Comparison of ENCODE assay signal across 11 mouse cellular contexts in the genomic region with DNA sequence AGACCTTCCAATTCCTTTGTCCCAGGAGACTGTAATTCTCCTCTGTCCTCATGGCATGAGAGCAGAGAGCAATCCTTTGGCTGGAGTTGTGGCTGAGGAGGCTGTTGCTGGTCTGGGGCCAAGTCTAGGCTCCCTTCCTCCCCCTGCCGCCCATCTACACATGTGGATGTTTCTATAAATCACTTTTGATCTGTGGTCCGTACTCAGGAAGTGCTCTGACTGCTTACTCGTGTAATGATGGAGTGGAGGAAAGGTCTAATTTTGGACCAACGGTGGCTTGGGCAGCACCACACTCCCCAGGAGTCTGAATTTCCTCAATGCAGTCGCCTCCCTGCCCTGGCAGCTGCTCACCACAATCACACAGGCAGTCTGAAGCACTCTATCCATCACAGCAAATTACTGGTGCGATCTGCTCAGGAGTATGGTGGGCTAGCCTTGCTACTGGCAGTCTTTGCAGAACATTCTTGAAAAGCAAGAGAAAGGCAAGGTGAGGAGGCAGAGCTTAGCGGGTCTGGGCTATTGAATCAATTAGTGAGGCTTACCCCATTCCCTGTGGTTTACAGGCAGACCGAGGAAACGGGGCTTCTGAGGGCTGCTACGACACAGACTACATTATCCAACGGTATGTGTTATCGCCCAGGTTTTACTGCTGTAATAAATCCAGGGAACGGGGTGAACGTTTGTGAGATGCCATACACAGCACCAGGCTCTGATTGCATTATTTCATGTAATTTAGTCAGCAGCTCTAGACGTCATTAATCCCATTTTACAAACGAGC.
A peak's percentile ranks its signal among the peaks of the same experiment; 100 is the strongest.
DNase-seq lines count a peak whose midpoint lies in the region; ATAC-seq and TF ChIP-seq lines count a peak whose summit lies in the region.
"Had no signal": no experiment of that assay in that cellular context is flagged by ENCODE, and none has a peak within 500 bp of the region (broad histone marks: within the 10 kb centered on the region; RNA-seq: fewer than 3 reads in every experiment).

No protein-coding gene starts in this region.

- no peak overlapping the region for H3K4me2 ChIP-seq in hindbrain, embryonic 16.5 days (ENCODE audit: low read length)
- 0 out of 2 replicates have a peak overlapping the region, but pooled peaks have one; percentile 7 for H3K4me2 ChIP-seq in neural tube, embryonic 14.5 days (ENCODE audit: low read depth, low read length)
- H3K4me2 ChIP-seq: midbrain, embryonic 11.5 days had no signal

- H3K36me3 ChIP-seq in heart, adult 2 months (ENCODE audit: control insufficient read depth, insufficient read depth, low read length) = no peaks in the 10 kb centered on the region
- H3K36me3 ChIP-seq in megakaryocyte, embryonic 14.5 days (replicated peaks; ENCODE audit: low read length) = no peaks in the 10 kb centered on the region
- H3K36me3 ChIP-seq in hindbrain, embryonic 16.5 days (ENCODE audit: control insufficient read depth, insufficient read depth, low read length) = no peaks in the 10 kb centered on the region
- H3K36me3 ChIP-seq in neural tube, embryonic 14.5 days (ENCODE audit: control insufficient read depth, insufficient read depth, low read length) = no peaks in the 10 kb centered on the region

- DNase-seq in heart, postnatal 4 days = peak; percentile 7
- no peak for DNase-seq in heart, adult 2 months
- DNase-seq in Muller cell, postnatal 12 days (ENCODE audit: inconsistent ontology term) = no peak
- DNase-seq: right cerebral cortex, postnatal 25 days; thymus, postnatal 4 days had no signal

- no peak for TF ChIP-seq EP300 in heart, adult 2 months (IDR thresholded peaks at IDR 0.05; ENCODE audit: insufficient read depth, low read depth, low read length)

- no peaks in the 10 kb centered on the region for H3K27me3 ChIP-seq in heart, adult 2 months (ENCODE audit: control insufficient read depth, insufficient read depth, low read length)
- H3K27me3 ChIP-seq in megakaryocyte, embryonic 14.5 days (replicated peaks) = peaks cover 36% of the 10 kb centered on the region
- H3K27me3 ChIP-seq in hindbrain, embryonic 16.5 days (replicated peaks; ENCODE audit: control insufficient read depth, insufficient read depth, low read length) = no peaks in the 10 kb centered on the region
- no peaks in the 10 kb centered on the region for H3K27me3 ChIP-seq in neural tube, embryonic 14.5 days (ENCODE audit: control insufficient read depth, insufficient read depth, low read length)

- intact Hi-C loops in heart, adult 2 months (cut with DNase I) = no loop called here

- H3K79me2 ChIP-seq in heart, adult 2 months (replicated peaks; ENCODE audit: control insufficient read depth, insufficient read depth, low read length) = no peaks in the 10 kb centered on the region

- H3K4me3 ChIP-seq in heart, adult 2 months = no peak overlapping the region
- peak overlapping the region; percentile 81 for H3K4me3 ChIP-seq in megakaryocyte, embryonic 14.5 days (replicated peaks)
- no peak overlapping the region for H3K4me3 ChIP-seq in hindbrain, embryonic 16.5 days (ENCODE audit: low read length)
- H3K4me3 ChIP-seq in neural tube, embryonic 14.5 days (ENCODE audit: low read depth, low read length) = no peak overlapping the region

- no peak overlapping the region for H3K9ac ChIP-seq in heart, adult 2 months (ENCODE audit: low read depth, low read length)
- H3K9ac ChIP-seq in hindbrain, embryonic 16.5 days (ENCODE audit: low read depth, low read length) = no peak overlapping the region
- no peak overlapping the region for H3K9ac ChIP-seq in neural tube, embryonic 14.5 days (replicated peaks; ENCODE audit: low read depth, low read length)

- TF ChIP-seq CTCF in heart, adult 2 months (IDR thresholded peaks at IDR 0.05) = no peak

- ATAC-seq in megakaryocyte, adult 5-6 weeks (ENCODE audit: poor library complexity, severe bottlenecking) = no peak
- peak; percentile 61 for ATAC-seq in hindbrain, embryonic 16.5 days
- ATAC-seq in neural tube, embryonic 14.5 days (ENCODE audit: low read depth) = peak; percentile 78
- no peak for ATAC-seq in monocyte, adult 5-6 weeks (replicated peaks; ENCODE audit: insufficient number of reproducible peaks, low FRiP score, low TSS enrichment, poor library complexity, severe bottlenecking)

- H3K27ac ChIP-seq in heart, adult 2 months = no peak overlapping the region
- no peak overlapping the region for H3K27ac ChIP-seq in hindbrain, embryonic 16.5 days (ENCODE audit: low read depth, low read length)
- H3K27ac ChIP-seq in neural tube, embryonic 14.5 days (ENCODE audit: low read depth, low read length) = no peak overlapping the region

- WGBS in heart, adult 2 months = 48% methylated on average over 16 of the region's 16 CpGs
- WGBS in hindbrain, embryonic 16.5 days = 53% methylated on average over 16 of the region's 16 CpGs
- WGBS in neural tube, embryonic 14.5 days = 24% methylated on average over 16 of the region's 16 CpGs

- no peak for TF ChIP-seq POLR2A in heart, adult 2 months (IDR thresholded peaks at IDR 0.05; ENCODE audit: insufficient read depth, low read depth, low read length)

- no peaks in the 10 kb centered on the region for H3K9me3 ChIP-seq in megakaryocyte, embryonic 14.5 days
- no peaks in the 10 kb centered on the region for H3K9me3 ChIP-seq in hindbrain, embryonic 16.5 days (ENCODE audit: control insufficient read depth, low read length)
- H3K9me3 ChIP-seq in neural tube, embryonic 14.5 days (ENCODE audit: control insufficient read depth, low read length) = no peaks in the 10 kb centered on the region

- no peaks in the 10 kb centered on the region for H3K4me1 ChIP-seq in heart, adult 2 months (ENCODE audit: control insufficient read depth, insufficient read depth, low read length)
- peaks cover 43% of the 10 kb centered on the region for H3K4me1 ChIP-seq in megakaryocyte, embryonic 14.5 days
- H3K4me1 ChIP-seq in hindbrain, embryonic 16.5 days (ENCODE audit: control insufficient read depth, insufficient read depth, low read depth, low read length) = no peaks in the 10 kb centered on the region
- H3K4me1 ChIP-seq in neural tube, embryonic 14.5 days (ENCODE audit: control insufficient read depth, insufficient read depth, low read length) = no peaks in the 10 kb centered on the region

Comparison
In these comparisons a context has a peak if more than half of its experiments do, and no peak if none do; other contexts are left out.
1. ATAC-seq: peak in hindbrain, embryonic 16.5 days (single experiment) and neural tube, embryonic 14.5 days (single experiment); none in megakaryocyte, adult 5-6 weeks (single experiment) and monocyte, adult 5-6 weeks (single experiment).